Mouse (Mus musculus): ENCODE data around the gene Bcl2l1. TPM values are rescaled to one million over a fixed set of nuclear protein-coding genes. Genes with fewer than 3 reads are reported as not detected.

Gene Bcl2l1
- polyA plus RNA-seq, 1 experiment: 51.2 TPM

GRCm38 (mm10) chr2:152847057-152847814 lies 15.7 kb upstream of the Bcl2l1 start:
- peak overlapping the region; percentile 62 for H3K27ac ChIP-seq (ENCODE audit: insufficient read depth, low read length)
- no peaks in the 10 kb centered on the region; the same call in none of the 2 replicates for H3K4me1 ChIP-seq (ENCODE audit: control insufficient read depth, insufficient read depth, low read length)
- H3K4me3 ChIP-seq (ENCODE audit: insufficient read depth, low read length): no peak overlapping the region
- TF ChIP-seq CTCF (IDR thresholded peaks at IDR 0.05; ENCODE audit: borderline replicate concordance, insufficient read depth, low read length) (no peak), POLR2A (IDR thresholded peaks at IDR 0.05; ENCODE audit: low read depth, low read length) (0 out of 2 replicates have a peak, but pooled peaks have one; percentile 24)

DNA sequence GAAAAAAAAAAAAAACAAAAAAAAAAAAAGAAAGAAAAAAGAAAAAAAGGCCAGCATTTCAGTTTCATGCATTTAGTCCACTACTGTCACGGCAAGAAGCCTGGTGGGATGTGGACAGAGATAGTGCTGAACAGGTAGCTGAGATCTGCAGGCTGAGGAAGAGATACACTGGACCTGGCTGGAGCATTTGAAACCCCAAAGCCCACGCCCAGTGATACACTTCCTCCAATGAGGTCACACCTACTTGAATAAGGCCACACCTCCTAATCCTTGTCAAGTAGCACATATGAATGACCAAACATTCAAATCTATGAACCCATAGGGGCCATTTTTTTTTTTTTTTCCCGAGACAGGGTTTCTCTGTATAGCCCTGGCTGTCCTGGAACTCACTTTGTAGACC lies 11.2 kb upstream of the Bcl2l1 start:
- no peak overlapping the region for H3K4me3 ChIP-seq (ENCODE audit: insufficient read depth, low read length)
- no peak overlapping the region for H3K27ac ChIP-seq (ENCODE audit: insufficient read depth, low read length)
- no peak for TF ChIP-seq CTCF (IDR thresholded peaks at IDR 0.05; ENCODE audit: borderline replicate concordance, insufficient read depth, low read length)
- no peaks in the 10 kb centered on the region for H3K4me1 ChIP-seq (ENCODE audit: control insufficient read depth, insufficient read depth, low read length)

DNA sequence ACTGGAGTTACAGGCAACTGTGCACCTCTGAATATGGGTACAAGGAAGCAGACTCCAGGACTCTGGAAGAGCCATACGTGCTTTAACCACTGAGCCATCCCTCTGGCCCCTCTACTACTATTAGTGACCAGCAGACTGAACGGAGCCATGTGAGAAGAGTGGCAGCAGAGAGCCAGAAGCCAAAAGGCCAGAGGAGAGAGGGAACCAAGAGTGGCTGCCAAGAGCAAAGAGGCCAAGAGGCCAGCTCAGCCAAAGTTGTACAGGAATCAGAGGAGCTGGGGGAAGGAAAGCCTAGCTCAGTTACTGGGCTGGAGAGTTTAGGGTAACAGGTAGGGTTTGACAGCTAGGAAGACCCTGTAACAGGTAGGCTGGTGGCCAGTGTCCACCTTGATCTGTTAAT lies 7.7 kb upstream of the Bcl2l1 start:
- Histone ChIP-seq H3K27ac (ENCODE audit: insufficient read depth, low read length) (no peak overlapping the region), H3K4me1 (ENCODE audit: control insufficient read depth, insufficient read depth, low read length) (no peaks in the 10 kb centered on the region), H3K4me3 (ENCODE audit: insufficient read depth, low read length) (no peak overlapping the region)
- TF ChIP-seq CTCF (IDR thresholded peaks at IDR 0.05; ENCODE audit: borderline replicate concordance, insufficient read depth, low read length): no peak
- TF ChIP-seq POLR2A (IDR thresholded peaks at IDR 0.05; ENCODE audit: low read depth, low read length): no peak

DNA sequence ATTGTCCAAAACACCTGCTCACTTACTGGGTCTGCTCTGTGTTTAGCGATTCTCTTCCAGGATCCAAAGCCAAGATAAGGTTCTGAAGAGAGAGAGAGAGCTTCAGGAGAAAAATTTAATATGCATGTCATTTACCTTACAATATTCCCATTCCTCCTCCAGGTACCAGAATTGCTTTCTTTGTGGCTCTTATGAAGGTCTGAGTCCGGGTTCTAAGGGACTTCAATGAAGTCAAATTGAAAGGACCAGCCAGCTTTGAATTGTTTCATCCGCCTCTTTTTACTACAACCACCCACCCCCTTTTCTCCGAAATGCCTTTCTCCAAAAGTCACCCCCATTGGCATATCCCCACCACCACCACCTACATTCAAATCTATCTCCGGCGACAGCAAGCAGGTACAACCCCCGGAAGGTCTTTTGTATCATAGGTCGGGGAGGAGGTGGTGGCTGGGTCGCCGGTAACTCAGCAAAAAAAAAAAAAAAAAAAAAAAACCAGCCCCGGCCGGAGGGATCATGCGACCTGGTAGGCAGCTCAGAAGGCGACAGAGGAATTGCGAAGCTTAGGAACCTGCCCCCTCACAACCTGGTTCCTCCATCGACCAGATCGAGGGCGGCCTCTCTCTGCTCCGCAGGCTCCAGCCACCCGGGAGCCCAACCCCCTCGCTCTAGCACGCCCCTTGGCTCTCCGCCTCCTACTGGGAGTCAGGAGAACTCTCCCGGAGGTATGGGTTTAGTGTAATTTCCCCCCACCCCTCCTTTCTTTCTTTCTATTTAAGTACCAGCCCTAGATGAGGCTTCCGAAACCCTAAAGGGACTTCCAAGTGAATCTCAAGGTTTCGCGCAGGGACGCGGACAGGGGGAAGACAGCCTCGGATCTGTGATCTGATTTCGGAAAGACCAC lies 1.3 kb downstream of the Bcl2l1 start:
- H3K4me3 ChIP-seq (ENCODE audit: insufficient read depth, low read length): peak overlapping the region; percentile 95
- peak overlapping the region; percentile 99 for H3K27ac ChIP-seq (ENCODE audit: insufficient read depth, low read length)
- TF ChIP-seq CTCF (IDR thresholded peaks at IDR 0.05; ENCODE audit: borderline replicate concordance, insufficient read depth, low read length) (0 out of 2 replicates have a peak, but pooled peaks have one; percentile 9), POLR2A (IDR thresholded peaks at IDR 0.05; ENCODE audit: low read depth, low read length) (peak; percentile 60)
- H3K4me1 ChIP-seq (ENCODE audit: control insufficient read depth, insufficient read depth, low read length): peaks cover 11% of the 10 kb centered on the region

DNA sequence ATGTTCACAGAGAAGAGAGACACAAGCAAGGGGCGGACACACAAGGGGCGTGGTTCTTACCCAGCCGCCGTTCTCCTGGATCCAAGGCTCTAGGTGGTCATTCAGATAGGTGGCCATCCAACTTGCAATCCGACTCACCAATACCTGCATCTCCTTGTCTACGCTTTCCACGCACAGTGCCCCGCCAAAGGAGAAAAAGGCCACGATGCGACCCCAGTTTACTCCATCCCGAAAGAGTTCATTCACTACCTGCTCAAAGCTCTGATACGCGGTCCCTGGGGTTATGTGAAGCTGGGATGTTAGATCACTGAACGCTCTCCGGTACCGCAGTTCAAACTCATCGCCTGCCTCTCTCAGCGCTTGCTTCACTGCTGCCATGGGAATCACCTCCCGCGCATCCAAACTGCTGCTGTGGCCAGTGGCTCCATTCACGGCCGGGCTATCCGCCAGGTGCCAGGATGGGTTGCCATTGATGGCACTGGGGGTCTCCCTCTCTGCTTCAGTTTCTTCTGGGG lies 2.1 kb downstream of the Bcl2l1 start:
- Histone ChIP-seq H3K27ac (ENCODE audit: insufficient read depth, low read length) (peak overlapping the region; percentile 67), H3K4me1 (ENCODE audit: control insufficient read depth, insufficient read depth, low read length) (peaks cover 11% of the 10 kb centered on the region), H3K4me3 (ENCODE audit: insufficient read depth, low read length) (peak overlapping the region; percentile 95)
- TF ChIP-seq CTCF (IDR thresholded peaks at IDR 0.05; ENCODE audit: borderline replicate concordance, insufficient read depth, low read length) (no peak), POLR2A (IDR thresholded peaks at IDR 0.05; ENCODE audit: low read depth, low read length) (peak; percentile 25; the same call in 1 of the 2 replicates)

DNA sequence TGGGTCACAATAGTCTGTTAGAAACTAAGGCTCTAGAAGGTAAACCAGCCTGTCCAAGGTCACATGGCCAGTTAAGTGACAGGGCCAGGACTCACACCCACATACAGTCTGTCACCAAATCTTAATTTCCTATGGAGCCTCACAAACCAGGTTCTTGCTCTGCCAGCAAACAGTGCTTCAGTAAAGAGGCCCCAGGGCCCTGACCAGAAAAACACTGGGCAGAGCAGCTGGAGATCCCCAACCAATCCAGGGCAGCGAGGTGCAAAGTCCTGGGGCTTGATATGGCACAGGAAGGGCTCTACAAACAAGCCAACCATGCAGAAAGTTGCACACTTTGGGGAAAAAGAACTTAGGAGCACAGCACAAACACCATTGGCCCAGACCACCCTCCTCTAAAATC lies 3.0 kb downstream of the Bcl2l1 start:
- H3K27ac ChIP-seq (ENCODE audit: insufficient read depth, low read length): peak overlapping the region; percentile 67
- peaks cover 14% of the 10 kb centered on the region for H3K4me1 ChIP-seq (ENCODE audit: control insufficient read depth, insufficient read depth, low read length)
- peak overlapping the region; percentile 95 for H3K4me3 ChIP-seq (ENCODE audit: insufficient read depth, low read length)
- TF ChIP-seq CTCF (IDR thresholded peaks at IDR 0.05; ENCODE audit: borderline replicate concordance, insufficient read depth, low read length): no peak
- 0 out of 2 replicates have a peak, but pooled peaks have one; percentile 1 for TF ChIP-seq POLR2A (IDR thresholded peaks at IDR 0.05; ENCODE audit: low read depth, low read length)

DNA sequence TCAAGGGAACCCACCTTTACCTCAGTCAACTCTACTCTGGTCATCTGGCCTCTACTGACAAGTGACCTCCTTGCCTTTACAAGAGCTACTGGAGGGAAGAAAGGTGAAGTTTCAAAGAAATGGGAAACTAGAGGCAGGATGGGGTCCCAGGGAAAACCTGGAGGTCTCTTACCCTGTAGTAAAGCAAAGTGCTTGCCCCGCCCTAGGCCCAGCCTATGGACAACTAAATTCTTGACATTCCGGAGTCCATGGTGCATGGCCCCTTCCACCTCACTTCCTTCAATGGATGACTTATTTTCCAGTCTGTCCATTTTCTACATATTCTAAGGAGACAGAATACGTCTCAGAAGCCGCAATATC lies 3.5 kb downstream of the Bcl2l1 start:
- TF ChIP-seq POLR2A (IDR thresholded peaks at IDR 0.05; ENCODE audit: low read depth, low read length) (0 out of 2 replicates have a peak, but pooled peaks have one; percentile 2), CTCF (IDR thresholded peaks at IDR 0.05; ENCODE audit: borderline replicate concordance, insufficient read depth, low read length) (no peak)
- H3K4me3 ChIP-seq (ENCODE audit: insufficient read depth, low read length): peak overlapping the region; percentile 95
- peak overlapping the region; percentile 67 for H3K27ac ChIP-seq (ENCODE audit: insufficient read depth, low read length)
- peaks cover 14% of the 10 kb centered on the region for H3K4me1 ChIP-seq (ENCODE audit: control insufficient read depth, insufficient read depth, low read length)

GRCm38 (mm10) chr2:152827321-152828010 lies 4.1 kb downstream of the Bcl2l1 start:
- TF ChIP-seq POLR2A (IDR thresholded peaks at IDR 0.05; ENCODE audit: low read depth, low read length) (no peak), CTCF (IDR thresholded peaks at IDR 0.05; ENCODE audit: borderline replicate concordance, insufficient read depth, low read length) (no peak)
- peaks cover 16% of the 10 kb centered on the region for H3K4me1 ChIP-seq (ENCODE audit: control insufficient read depth, insufficient read depth, low read length)
- H3K4me3 ChIP-seq (ENCODE audit: insufficient read depth, low read length): peak overlapping the region; percentile 95
- H3K27ac ChIP-seq (ENCODE audit: insufficient read depth, low read length): peak overlapping the region; percentile 67

DNA sequence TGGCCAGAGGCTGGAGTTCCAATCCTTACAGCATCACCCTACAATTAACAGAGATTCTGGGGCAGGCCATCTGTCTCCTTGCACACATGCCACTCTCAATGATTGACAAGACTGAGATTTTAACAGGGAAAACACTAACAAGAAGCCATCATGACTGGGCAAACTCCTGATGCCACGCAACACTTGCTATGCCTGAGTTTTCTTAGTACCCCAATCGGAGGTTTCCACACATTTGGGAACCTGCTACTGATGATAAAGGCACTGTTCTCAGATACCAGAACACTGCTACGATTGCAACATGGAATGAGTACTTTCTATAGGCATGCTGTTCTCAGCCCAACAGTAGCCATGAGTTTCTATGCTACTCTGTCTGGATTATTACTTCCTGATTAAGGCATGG lies 5.0 kb downstream of the Bcl2l1 start:
- H3K4me1 ChIP-seq (ENCODE audit: control insufficient read depth, insufficient read depth, low read length): peaks cover 24% of the 10 kb centered on the region
- H3K27ac ChIP-seq (ENCODE audit: insufficient read depth, low read length): 0 out of 2 replicates have a peak overlapping the region, but pooled peaks have one; percentile 8
- peak overlapping the region; percentile 6; the same call in 1 of the 2 replicates for H3K4me3 ChIP-seq (ENCODE audit: insufficient read depth, low read length)

More for the DNA sequence above, 5.0 kb downstream of the Bcl2l1 start:
- no peak for TF ChIP-seq CTCF (IDR thresholded peaks at IDR 0.05; ENCODE audit: borderline replicate concordance, insufficient read depth, low read length)
- TF ChIP-seq POLR2A (IDR thresholded peaks at IDR 0.05; ENCODE audit: low read depth, low read length): no peak

Data from embryonic fibroblast, embryonic 13.5 days (primary cell).